Mouse (Mus musculus): ENCODE measurements around the gene Zfp882. TPM values are rescaled to one million over a fixed set of nuclear protein-coding genes. Genes with fewer than 3 reads are reported as not detected.

Gene Zfp882
- total RNA-seq (2023; ENCODE audit: inconsistent age) = 8.2 to 9.7 TPM (median 8.9 TPM) in 4 replicates

GRCm38 (mm10) chr8:71908309-71909261 lies at the start of gene Zfp882, which contains the start of gene Zfp617:
Zfp882 (plus strand) TSS chr8:71908608.
Zfp617 (plus strand) TSS chr8:71908635.

GRCm38 (mm10) chr8:71881618-71882274 lies 26.7 kb upstream of the Zfp882 start, which contains the start of gene Zfp709:
Zfp709 (plus strand) TSS chr8:71882019.

GRCm38 (mm10) chr8:71950482-71951221 lies 42.2 kb downstream of the Zfp882 start, which contains the start of gene Zfp961:
Zfp961 (plus strand) TSS chr8:71951038.

Other genes with a start within 250 kb of the Zfp882 start
- gene Unc13a, start 236.9 kb upstream of the Zfp882 start, total RNA-seq (2023; ENCODE audit: inconsistent age) = 0.54 to 0.64 TPM (median 0.60 TPM) in 3 of 4 replicates, not detected in the other
- 79.6 to 88.3 TPM (median 85.0 TPM) in 4 replicates for gene Jak3, start 232.3 kb upstream of the Zfp882 start, total RNA-seq (2023; ENCODE audit: inconsistent age)
- gene Insl3, start 219.4 kb upstream of the Zfp882 start, total RNA-seq (2023; ENCODE audit: inconsistent age) = 33.1 to 38.9 TPM (median 35.9 TPM) in 4 replicates
- gene B3gnt3, start 206.8 kb upstream of the Zfp882 start, total RNA-seq (2023; ENCODE audit: inconsistent age) = 0.54 to 0.93 TPM (median 0.59 TPM) in 4 replicates
- gene Fcho1, start 182.9 kb upstream of the Zfp882 start, total RNA-seq (2023; ENCODE audit: inconsistent age) = 168 to 193 TPM (median 180 TPM) in 4 replicates
- gene Zfp709, start 26.6 kb upstream of the Zfp882 start, total RNA-seq (2023; ENCODE audit: inconsistent age) = 9.8 to 12.1 TPM (median 11.3 TPM) in 4 replicates
- 9.7 to 12.9 TPM (median 10.6 TPM) in 4 replicates for gene Zfp617, start within 50 bp of the Zfp882 start, total RNA-seq (2023; ENCODE audit: inconsistent age)
- gene Zfp961, start 42.4 kb downstream of the Zfp882 start, total RNA-seq (2023; ENCODE audit: inconsistent age) = 24.0 to 33.2 TPM (median 24.9 TPM) in 4 replicates
- gene Cyp4f18, start 101.0 kb downstream of the Zfp882 start, total RNA-seq (2023; ENCODE audit: inconsistent age) = 186 to 230 TPM (median 196 TPM) in 4 replicates
- not detected in 4 replicates for gene Olfr372, start 132.6 kb downstream of the Zfp882 start, total RNA-seq (2023; ENCODE audit: inconsistent age)
- gene Olfr373, start 174.6 kb downstream of the Zfp882 start, total RNA-seq (2023; ENCODE audit: inconsistent age) = 0.21 TPM in 1 of 4 replicates, not detected in the others
- gene Olfr374, start 198.4 kb downstream of the Zfp882 start, total RNA-seq (2023; ENCODE audit: inconsistent age) = 0.06 to 0.22 TPM (median 0.06 TPM) in 3 of 4 replicates, not detected in the other
- 246 to 263 TPM (median 261 TPM) in 4 replicates for gene Tpm4, start 226.4 kb downstream of the Zfp882 start, total RNA-seq (2023; ENCODE audit: inconsistent age)

All from B cell, adult (primary cell).